Mouse (Mus musculus): Measurements from ENCODE around the gene Tnpo1.

GRCm38 (mm10) chr13:98871263-98871662 lies 54.9 kb downstream of the Tnpo1 start:
- TF ChIP-seq CTCF (IDR thresholded peaks at IDR 0.05; ENCODE audit: low read depth) (no peak), EP300 (IDR thresholded peaks at IDR 0.05; ENCODE audit: low read depth) (no peak)
